Mouse (Mus musculus) adrenal gland, adult 18-20 months (tissue): ENCODE measurements around the gene Ccdc47. TPM values are rescaled to one million over a fixed set of nuclear protein-coding genes. Genes with fewer than 3 reads are reported as not detected.
A peak's percentile ranks its signal among the peaks of the same experiment; 100 is the strongest.
"Not testable (repeated sequence)": the region's sequence is repeated elsewhere in the genome, so short reads cannot be mapped to it uniquely, and the experiment has no call there.

ENCODE experiments used
- DNase-seq, 2 experiments: peaks; one replicate each; pipeline ENCODE4 v3.0.0; 2021 to 2022; ENCODE audit warnings: low spot score in 2 of 2
- total RNA-seq, 2 experiments: library from RNA; stranded (reverse); gene quantifications; 1 replicate in 1 of 2; 2 replicates in 1 of 2; pipeline ENCODE4 v1.2.3; 2021

Ccdc47 gene
- total RNA-seq, 2 experiments from 2014 or later = 106 to 118 TPM

DNA sequence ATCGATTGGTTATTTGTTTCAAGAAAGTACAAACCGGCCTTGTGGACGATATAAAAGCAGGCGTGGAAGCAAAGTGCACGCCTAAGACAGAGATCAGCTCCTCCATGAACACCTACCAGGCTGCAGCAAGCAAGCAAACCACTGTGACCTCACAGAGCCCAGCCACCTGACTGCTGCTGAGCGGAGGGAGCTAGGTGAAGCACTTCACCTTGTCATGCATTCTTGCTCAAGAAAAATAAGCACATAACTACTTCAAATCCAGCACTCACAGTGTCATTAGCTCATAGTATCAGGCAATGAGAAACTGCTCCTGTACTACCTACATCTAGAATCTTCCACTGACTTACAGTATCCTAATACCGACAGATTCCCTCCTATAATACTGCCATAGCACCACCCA is 16.1 kb downstream of the Ccdc47 start:
- not testable (repeated sequence) for DNase-seq

DNA sequence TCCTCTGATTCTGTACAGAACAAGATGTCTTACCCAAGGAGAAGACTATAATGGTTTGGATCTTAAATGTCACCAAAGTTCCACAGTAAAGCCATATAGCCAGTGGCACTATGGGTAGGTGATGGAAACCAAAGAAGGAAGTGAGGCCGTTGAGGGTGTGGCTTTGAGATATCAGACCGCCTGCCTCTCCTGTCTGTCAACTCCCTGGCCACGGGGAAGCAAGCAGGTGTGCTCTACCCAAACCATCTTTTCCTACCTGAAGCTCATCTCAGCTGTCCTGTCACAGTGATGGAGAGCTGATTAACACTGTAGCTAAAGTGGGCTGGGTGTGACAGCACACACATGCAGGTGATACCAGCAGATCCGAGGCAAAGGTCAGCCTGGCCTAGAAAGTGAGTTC is 17.9 kb downstream of the Ccdc47 start:
- no peak for DNase-seq

DNA sequence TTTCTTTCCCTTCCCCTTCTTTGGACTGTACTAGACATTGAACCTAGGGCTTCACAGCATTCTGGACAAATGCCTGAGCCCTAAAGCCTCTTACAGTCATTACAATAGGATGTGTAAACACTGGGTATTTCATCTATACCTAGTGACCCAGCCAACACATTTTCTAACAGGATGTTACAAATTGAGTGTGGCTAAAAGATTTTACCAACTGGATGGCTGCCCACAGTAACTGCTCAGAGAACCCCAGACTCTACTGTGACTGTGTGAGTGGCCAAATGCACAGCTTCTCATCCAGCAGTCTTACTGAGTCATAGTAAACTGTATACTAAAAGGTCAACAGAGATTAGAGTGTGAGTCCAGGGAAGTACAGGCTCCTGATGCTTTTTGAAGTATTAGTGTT is 20.8 kb downstream of the Ccdc47 start:
- DNase-seq = no peak

DNA sequence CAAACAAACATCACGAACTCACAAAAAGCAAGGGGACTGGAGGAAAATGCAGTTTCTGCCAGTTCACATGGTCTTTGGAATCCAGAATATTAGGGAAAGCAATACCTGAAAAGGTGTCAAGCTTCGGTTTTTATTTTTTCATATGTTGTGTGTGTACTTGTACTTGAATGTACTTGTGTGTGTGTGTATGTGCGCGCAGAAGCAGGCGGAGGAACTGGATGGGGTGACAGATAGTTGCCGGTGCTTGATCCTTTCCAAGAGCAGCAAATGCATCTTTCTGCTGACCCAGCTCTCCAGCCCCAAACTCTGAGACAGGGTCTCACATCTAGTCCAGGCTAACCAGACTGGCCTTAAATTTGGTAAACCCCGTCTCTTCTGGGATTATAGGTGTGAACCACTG is 21.3 kb downstream of the Ccdc47 start:
- no peak for DNase-seq

DNA sequence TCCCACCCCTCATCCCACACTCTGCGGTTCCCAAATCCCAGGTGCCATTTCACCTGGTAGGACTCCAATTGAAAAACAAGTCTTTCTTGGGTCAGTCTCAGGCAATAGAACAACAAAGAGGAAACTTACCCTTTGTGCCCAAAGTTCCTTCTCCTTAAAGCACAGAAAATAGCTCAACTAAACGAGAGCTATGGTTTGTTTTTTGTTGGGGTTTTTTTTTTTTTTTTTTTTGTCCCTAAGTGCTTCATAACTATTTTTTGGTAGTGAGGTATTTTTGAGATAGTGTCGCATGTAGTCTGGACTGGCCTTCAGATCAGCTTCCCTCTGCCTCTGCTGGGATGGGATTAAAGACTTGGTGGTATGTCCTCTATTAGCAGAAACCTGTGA is 22.0 kb downstream of the Ccdc47 start:
- no peak for DNase-seq

DNA sequence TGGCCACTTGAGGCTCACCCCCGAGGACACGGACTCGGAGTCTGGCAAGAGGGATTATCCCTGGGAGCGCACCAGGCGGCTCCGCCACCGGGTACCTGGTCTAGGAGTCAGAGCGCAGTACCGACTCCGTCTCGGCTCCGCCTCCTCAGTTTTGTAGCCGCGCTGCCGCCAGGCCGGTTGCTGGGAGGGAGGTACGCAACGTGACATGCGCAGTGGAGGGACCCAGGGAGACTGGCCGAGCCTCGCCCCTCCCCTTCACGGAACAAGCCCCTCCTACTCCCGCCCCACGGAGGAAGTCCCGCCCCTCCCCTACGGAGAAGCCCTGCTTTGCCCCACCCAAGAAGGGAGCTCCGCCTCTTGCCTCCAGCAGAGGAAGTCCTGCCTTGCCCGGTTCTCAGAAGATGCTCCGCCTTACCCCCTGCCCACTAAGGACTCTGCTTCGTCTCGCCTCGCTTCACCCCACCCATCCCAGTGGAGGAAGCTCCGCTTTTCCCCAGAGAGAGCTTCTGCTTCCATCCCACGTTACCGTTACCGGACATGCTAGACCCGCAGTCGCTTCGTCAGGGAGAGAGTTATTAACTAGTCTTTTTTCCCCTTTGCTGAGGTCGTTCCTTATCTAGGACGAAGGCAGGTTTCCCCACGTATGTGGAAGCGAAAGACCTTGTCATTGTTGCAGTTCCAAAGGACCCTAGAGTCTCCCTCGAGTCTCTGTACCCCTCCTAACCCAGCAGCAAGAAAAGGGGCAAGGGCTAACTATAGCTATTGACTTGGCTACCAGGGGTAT is 22.6 kb downstream of the Ccdc47 start:
- peak; percentile 93 to 94 for DNase-seq

DNA sequence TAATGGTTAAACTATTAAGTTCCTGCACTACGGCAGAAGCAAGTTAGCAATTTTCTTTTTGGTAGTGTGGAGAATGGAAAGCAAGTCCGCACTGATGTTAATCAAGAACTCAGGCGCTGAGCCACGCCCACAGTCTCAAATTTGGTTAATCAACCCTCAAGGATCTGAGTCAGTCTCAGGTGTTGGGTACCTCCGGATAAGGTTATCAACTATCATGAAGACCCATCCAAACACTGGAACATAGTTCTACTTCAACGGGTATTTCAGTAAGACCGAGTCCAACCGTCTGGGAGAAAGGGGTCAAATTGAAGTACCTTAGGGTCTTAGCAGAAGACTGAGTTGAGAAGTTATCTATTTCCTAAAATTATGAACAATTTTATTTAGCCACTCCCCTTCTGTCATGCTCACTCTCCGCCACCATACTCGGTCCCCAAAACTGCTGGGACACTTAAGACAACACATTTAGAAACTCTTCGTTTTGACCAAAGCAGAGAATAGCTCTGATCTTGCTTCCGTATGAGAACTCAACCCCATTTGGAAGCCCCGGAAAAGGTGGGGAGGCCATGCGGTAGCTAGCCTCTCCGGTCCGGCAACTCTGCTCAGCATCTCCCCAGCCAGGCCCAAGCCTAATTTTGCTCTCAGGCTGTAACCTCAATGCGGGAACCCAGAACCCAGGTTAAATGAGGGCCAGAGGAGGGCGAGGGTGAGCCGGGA is 23.3 kb downstream of the Ccdc47 start:
- no peak for DNase-seq

DNA sequence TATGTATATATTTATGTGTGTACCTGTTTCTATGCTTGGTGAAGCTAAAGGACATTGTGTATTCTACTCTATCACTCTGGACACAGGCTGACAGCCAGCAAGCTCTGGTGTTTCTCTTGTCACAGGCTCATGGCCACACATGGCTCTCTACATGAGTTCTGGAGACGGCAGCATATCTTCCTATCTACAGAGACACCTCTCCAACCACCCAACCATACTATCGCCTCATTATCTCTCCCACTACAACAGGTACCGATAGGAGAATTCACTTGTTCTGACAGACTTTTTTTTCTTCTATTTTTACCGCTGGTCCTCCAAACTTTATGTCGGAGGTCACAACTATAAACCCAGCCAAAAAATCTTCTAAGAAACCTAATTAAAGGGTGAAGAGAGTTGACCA is 23.9 kb downstream of the Ccdc47 start:
- no peak for DNase-seq

DNA sequence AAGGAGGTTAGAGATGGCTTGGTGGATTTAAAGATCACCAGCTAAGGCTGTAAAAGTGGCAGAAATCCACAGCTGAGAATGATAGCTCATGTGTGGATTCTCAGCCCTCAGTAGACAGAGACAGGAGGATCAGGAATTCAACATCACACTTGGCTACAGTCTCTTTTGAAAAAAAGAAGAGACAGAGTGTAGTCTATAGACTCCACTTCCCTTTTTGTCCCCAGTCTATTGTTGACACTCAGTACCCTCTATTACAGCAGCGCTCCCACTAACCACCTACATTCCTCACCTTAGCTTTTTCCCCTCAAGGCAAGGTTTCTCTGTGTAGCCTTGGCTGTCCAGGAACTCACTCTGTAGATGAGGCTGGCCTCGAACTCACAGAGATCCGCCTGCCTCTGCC is 24.4 kb downstream of the Ccdc47 start:
- DNase-seq = no peak

DNA sequence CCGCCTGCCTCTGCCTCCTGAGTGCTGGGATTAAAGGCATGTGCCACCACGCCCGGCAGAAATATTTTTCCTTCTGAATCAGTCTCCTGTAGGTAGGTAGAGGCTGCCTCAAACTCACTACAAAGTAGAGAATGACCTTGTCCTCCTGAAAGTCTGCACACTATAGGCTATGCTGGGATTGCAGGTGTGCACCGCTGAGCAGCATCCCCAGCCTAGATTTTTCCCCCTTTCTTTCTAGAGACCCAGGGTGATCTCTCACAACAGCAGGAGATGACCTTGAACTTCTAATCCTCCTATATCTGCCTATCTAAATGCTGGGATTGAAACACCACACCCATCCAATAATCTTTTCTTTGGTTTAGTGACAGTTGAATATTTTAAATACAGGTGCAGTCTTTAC is 28.8 kb downstream of the Ccdc47 start:
- DNase-seq = no peak

DNA sequence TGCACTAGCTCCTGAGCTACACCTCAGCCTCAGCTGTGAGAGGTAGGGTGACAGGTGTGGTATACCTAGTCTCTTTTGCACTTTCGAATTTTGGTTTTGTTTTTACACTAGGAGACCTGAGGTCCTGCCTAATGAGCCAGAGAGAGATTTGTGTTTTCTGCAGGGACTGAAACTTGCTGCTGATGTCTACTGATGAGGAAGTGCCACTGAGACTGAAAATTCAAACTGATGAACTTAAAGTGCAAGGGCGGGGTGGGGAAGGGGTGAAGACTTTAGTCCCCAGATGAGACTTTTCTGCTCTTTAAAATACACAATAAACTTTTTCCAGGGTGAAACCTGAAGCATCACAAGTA is 35.7 kb downstream of the Ccdc47 start:
- DNase-seq = no peak

DNA sequence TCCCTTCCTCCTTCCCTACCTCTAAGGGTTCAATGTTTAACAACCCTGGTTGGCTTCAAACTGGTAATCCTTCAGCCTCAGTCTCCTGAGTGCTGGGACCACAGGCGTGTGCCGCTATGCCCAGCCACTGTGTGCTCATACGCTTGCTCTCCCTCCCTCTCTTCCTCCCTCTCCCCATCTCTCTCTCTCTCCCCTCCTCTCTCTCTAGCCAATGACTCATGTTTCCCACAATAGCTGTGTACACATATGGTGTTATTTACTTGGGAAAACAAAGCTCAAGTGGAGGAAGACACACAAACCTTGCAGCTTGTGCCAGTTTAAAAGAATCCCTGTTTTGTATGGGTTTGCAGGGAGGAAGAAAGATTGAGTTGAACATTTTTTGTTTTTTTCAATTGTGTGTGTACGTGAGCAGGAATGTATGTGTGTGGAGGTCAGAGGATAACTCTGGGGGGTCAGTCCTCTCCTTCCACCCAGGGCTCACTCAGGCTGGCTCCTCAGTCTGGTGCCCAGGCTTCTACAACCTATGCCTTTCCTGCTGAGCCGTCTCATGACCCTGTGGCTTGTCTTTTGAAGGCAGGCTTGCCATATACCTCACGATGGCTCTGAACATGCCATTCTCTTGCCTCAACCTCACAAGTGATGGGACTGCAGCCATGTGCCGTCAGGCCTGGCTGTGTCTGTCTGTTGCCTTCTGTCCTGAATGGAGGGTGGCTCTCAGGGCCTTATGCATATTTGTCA is 36.3 kb downstream of the Ccdc47 start:
- no peak for DNase-seq

DNA sequence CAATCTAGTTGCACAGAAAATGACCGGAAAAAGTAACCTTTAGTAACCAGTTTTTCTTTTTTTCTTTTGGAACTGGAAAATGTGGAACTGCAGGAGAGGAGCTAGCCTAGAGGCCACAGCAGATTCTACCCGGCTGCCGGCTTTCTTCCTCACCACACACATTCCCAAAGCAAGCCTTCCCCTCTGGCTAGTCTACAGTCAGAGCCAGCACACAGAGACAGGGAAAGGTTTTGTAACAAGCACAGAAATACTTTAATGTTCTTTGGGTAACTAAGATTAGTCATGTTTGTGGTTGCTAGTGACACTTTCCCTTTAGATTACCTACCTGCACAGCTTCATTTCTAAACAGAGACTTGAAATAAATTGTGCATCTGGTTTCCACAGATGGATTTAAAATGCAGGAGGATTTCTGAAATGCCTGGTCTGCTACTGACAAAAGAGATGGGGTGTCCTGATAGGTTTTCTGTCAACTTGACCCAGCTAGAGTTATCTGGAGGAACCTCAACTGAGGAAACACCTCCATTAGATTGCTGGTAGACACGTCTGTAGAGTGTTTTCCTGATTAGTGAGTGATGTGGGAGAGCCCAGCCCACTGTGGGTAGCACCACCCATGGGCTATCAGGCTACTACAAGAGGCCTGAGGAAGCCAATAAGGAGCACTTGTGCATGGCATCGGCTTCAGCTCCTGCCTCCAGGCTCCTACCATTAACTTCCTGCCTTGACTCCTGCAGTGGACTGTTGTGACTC is 37.9 kb downstream of the Ccdc47 start:
- DNase-seq = no peak

DNA sequence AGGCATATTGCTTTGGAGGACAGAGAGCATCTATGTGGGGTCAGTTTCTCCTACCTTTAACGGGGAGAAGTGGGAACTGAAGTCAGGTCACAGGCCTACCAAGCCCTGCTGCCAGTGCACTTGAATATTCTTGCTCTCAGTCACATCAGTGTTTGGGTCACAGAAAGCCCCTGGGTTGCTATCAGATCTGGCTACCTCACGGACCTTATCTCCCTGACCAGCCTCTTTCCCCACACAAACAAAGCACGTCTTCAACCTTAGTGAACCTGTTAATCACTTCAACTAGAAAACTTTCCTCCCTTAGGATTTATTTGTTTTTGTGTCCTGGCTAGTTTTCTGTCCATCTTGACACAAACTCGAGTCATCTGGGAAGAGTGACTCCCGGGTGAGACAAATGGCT is 39.8 kb downstream of the Ccdc47 start:
- no peak for DNase-seq

DNA sequence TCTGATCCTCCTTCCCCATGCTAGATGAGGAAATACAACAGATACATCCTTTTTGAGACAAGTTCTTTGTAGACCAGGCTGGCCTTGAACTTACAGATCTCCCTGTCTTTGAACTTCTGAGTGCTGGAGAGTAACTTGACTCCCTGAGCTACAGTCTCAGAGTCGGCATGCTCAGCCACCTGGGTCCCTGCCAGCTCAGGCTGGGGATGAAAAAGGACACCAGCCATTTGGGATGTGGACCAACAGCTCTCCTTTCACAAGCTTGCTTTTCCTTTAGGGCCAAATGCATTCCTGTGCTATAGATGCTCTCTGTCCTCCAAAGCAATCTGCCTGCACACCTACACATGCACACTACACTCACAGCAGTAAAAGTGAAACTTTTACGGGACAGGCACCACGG is 41.1 kb downstream of the Ccdc47 start:
- no peak for DNase-seq

DNA sequence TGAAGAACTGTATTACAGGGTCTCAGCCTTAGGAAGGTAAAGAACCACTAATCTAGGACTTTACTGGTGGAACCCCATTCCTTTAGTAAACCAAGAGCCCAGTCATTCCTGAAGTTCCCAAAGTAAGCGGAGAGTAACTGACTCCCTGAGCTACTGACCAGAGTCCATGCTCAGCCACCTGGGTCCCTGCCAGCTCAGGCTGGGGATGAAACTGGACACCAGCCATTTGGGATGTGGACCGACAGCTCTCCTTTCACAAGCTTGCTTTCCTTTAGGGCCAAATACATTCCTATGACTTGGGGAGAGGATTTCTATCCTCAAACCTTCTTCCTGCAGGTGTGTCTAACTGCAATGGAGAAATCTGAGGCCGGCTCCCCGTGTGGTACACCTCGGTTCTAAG is 41.8 kb downstream of the Ccdc47 start:
- DNase-seq = no peak

DNA sequence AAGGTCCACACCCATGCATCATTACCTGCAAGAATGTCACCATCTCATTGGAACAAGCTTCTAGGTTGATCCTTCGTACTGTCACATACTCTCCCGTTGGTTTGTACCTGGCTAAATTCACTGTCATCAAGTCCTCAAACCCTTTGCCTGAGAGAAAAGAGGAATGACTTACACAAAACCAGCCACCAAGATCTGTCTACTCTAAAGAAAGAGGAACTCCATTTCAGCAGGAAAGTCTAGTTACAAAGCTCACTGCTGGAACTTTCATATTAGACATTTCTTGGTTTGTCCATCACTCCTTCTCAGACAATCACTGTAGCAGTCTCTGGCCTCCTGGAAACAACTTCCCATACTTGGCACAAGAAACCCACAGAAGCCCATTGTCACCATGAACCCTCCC is 42.9 kb downstream of the Ccdc47 start:
- DNase-seq = no peak

DNA sequence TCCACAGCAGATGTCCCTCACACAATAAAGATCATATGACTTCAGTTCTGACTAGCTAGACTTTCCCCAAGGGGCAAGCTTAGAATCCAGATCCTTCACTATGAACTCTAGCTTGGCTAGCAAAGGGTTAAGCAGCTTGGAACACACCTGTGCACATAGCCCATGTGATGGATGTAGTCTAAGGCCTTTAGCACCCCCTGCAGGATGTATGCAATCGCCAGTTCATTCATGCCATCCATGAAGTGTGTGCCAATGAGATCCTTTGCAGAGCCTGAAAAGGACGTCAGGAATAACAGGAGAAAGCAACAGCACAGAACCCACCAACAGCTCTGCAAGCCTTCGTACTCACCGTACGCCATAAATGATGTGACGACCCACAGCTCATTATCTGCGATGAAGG is 45.3 kb downstream of the Ccdc47 start:
- no peak for DNase-seq

DNA sequence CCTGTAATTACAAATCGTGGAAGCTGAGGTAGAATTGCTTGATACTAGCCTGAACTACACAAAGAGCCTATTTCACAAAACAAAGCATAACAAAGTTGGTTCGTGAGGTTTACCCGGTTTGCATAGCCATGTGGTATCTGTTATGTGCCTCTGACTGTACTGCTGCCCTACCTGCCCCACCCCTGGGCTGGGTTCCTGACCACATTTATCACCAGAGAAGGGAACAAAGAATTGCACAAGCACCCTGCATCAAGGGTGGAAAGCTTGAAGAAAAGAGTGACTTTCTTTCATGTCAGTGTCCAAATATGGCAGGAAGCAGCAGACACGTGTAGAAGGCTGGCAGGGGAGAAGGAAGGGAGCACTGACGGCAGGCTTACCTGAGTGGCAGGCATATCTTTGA is 48.7 kb downstream of the Ccdc47 start:
- no peak for DNase-seq

DNA sequence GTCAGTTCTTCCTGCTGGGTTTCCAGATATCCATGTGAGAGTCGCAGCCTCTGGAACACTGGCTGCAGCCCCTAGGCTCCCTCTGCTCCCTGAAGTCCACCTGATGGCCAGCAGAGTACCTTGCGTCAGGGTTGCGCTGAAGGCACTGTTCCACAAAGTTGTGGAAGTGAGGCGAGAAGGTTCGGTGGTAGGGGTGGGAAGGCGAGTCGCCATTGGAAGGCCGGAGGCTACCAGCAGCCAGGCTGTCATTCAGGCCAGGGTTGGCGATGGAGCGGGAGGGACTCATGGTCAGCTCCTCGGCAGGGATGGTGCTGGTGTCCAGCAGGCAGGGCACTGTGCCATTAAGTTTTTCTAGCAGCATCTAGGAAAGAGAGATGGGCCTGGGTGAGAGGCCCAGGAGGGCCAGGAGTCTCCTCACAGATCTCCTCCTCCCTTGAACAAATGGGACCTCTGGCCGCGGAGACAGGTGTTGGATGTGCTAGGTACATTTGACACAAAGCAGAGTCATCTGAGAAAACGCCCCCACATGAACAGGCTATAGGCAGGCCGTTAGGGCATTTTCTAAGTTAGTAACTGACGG is 51.5 kb downstream of the Ccdc47 start:
- DNase-seq = no peak

DNA sequence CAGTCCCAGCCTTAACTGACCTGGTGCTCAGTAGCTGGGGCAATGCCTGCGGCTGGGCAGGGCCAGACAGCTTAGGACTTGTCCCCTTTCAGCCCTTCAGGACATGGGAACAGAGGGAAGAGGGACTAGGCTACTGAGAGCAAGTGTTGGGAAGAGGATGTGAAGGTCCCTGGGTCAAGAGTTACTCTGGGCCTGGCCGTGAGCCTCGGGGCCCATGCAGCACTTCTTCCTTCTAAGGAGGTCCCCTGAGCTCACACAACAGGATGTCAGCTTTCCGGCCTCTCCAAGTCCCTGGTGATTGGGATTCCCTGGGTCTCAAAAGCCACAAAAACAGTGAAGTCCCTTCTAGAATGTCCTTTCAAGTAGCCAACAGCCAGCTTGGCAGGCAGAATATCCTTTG is 52.6 kb downstream of the Ccdc47 start:
- no peak for DNase-seq
